Mouse (Mus musculus): ENCODE measurements around the gene Gm20604. TPM values are rescaled to one million over a fixed set of nuclear protein-coding genes. Genes with fewer than 3 reads are reported as not detected.

Gm20604 gene
- polyA plus RNA-seq, 1 experiment, result 5.0 TPM

GRCm38 (mm10) chr12:102691761-102692160, 66.7 kb downstream of the Gm20604 start:
- Histone ChIP-seq H3K4me1 (ENCODE audit: control insufficient read depth, insufficient read depth, low read length) (peaks cover 31% of the 10 kb centered on the region), H3K27ac (ENCODE audit: insufficient read depth, low read depth, low read length) (no peak overlapping the region), H3K4me3 (ENCODE audit: insufficient read depth, low read length) (no peak overlapping the region)
- TF ChIP-seq CTCF (IDR thresholded peaks at IDR 0.05; ENCODE audit: low read depth, low read length) (no peak), POLR2A (IDR thresholded peaks at IDR 0.05; ENCODE audit: borderline replicate concordance, low read depth, low read length) (no peak)

Other genes with a start within 250 kb of the Gm20604 start
- not detected in 2 replicates for gene Chga, start 203.7 kb downstream of the Gm20604 start, polyA plus RNA-seq (2012; ENCODE audit: insufficient read depth, insufficient read length, missing spikeins)
- 23.5 and 28.0 TPM in 2 replicates for gene Itpk1, start 53.7 kb downstream of the Gm20604 start, polyA plus RNA-seq (2012; ENCODE audit: insufficient read depth, insufficient read length, missing spikeins)
- gene Moap1, start 15.0 kb downstream of the Gm20604 start, polyA plus RNA-seq (2012; ENCODE audit: insufficient read depth, insufficient read length, missing spikeins), result 1.3 TPM in 1 of 2 replicates, not detected in the other
- 8.0 and 8.1 TPM in 2 replicates for gene Tmem251, start 14.9 kb downstream of the Gm20604 start, polyA plus RNA-seq (2012; ENCODE audit: insufficient read depth, insufficient read length, missing spikeins)
- not detected in 2 replicates for gene Gm28051, start 907 bp downstream of the Gm20604 start, polyA plus RNA-seq (2012; ENCODE audit: insufficient read depth, insufficient read length, missing spikeins)
- gene Gon7, start 869 bp downstream of the Gm20604 start, polyA plus RNA-seq (2012; ENCODE audit: insufficient read depth, insufficient read length, missing spikeins), result 9.9 and 14.3 TPM in 2 replicates
- 16.1 and 17.9 TPM in 2 replicates for gene Ubr7, start 705 bp downstream of the Gm20604 start, polyA plus RNA-seq (2012; ENCODE audit: insufficient read depth, insufficient read length, missing spikeins)
- gene Btbd7, start 119.8 kb upstream of the Gm20604 start, polyA plus RNA-seq (2012; ENCODE audit: insufficient read depth, insufficient read length, missing spikeins), result 12.4 and 14.9 TPM in 2 replicates
- not detected in 2 replicates for gene Cox8c, start 140.6 kb upstream of the Gm20604 start, polyA plus RNA-seq (2012; ENCODE audit: insufficient read depth, insufficient read length, missing spikeins)
- 0.16 TPM in 1 of 2 replicates, not detected in the other for gene Unc79, start 190.2 kb upstream of the Gm20604 start, polyA plus RNA-seq (2012; ENCODE audit: insufficient read depth, insufficient read length, missing spikeins)

Data from bone marrow macrophage, adult 2 months (primary cell).